Mouse (Mus musculus) spleen, adult 18-20 months (tissue): ENCODE results near the gene Specc1.

Experiments
- DNase-seq, 2 experiments: peaks; one replicate each; pipeline ENCODE4 v3.0.0; 2022; ENCODE audit warnings: mixed read lengths in 2 of 2

The Specc1 gene

DNA sequence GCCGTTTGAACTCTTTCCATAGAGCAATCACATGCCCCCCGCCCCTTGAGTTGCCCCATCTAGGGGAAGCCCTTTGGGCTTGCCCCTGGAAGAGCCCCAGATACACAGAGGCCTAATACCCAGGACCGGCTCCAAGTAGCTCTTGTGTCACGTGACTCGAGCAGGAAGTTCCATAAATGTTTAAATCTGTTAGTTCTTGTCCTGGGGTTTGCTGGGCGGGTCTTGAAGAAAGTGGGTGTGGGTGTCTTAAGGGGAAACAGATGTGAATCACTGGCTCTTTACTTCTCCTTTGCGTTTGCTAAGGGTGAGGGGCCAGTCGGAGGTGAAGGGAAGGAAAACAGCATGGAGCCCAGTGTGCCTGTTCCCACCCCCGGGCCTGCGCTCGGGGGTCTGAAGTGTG lies 294.5 kb downstream of the Specc1 start:
- no peak for DNase-seq

DNA sequence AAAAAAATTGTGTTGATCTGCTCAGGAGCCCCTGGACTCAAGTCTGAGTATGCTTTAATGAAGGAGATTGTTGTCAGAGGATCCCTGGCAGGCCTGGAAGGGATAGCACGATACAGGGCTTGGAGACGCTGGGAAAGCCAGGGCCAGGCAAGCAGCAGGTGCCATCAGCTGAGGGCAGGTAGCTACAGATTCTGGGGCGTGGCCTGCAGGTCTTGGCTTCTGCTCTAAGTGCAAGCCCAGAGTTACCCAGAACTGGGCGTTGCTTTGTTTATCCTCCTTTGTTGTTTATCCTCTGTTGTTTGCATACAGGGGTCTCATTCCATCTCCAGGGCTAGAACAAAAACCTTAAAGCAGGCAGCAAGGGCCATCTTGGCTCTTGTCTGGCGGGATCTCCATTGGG lies 296.8 kb downstream of the Specc1 start:
- DNase-seq = no peak

DNA sequence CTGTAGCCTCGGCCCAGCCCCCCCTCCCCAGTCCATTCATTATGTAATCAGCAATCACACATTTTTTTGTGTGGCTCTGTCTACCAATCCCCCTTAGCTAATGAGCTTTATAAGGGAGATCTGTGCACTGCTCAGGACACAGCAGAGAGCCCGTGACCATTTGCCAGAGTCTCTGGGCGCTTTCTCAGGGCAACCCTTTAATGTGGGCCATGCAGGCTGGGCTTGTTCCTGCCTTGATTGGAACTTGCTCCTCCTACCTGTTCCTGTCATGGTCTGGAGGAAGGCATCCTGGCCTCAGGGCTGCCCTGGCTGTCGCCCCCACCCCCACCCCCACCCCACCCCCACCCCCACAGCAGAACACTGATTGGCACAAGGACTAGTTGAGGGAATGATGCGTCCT lies 302.7 kb downstream of the Specc1 start:
- DNase-seq = no peak

DNA sequence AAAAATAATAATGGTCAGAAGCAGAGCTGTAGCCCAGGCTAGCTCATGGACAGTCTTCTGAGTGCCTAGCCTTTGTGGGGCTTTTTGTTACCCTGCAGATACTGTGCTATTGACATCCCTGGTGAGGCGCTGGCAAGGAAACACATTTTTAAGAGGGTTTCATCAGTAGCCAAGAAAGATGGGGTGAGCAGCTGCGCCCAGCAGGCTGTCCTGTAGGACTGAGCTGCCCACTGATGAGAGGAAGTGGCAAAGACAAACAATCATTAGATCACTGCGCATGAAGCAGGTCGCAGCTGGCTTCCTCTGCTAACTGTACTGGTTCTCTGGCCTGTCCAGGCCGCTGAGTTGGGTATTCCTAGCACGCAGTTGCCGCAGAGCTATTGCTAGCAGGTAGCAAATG lies 307.0 kb downstream of the Specc1 start:
- no peak for DNase-seq

DNA sequence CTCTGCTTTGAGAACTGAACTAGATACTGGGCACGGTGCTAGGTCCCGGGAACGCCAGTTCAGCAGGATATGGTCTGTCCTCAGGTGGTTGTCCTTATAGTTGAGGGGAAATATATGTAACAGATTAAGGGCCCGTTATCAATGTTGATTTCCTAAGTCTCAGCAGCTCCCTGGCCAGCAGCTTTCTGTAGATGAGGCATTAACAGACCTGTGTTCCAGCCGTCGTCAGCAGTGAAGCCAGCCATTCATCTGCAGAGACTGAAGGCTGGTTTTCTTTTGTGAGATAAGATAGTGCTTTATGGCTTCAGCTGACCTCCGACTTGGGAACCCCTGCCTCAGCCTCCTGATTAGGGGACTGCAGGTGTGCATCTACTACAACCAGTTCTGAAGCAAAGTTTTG lies 307.5 kb downstream of the Specc1 start:
- DNase-seq = no peak

DNA sequence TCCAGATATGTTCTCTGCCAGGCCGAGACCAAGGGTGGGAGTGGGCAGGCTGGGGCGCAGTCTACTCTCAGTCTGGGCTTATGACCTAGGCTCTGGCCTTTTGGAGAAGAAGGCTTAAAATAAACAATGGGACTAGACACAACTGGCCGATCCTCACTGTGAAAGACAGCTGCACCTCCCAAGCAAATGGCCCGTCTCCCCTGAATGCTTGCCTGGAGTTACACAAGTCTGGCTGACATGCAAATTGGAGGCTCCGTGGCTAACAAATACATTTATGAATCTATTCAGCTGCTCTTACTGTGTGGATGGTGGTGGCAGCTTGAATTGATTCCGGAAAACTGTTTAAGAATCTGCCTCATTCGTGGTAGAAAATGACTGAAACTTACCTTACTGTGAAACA lies 309.1 kb downstream of the Specc1 start:
- no peak for DNase-seq

DNA sequence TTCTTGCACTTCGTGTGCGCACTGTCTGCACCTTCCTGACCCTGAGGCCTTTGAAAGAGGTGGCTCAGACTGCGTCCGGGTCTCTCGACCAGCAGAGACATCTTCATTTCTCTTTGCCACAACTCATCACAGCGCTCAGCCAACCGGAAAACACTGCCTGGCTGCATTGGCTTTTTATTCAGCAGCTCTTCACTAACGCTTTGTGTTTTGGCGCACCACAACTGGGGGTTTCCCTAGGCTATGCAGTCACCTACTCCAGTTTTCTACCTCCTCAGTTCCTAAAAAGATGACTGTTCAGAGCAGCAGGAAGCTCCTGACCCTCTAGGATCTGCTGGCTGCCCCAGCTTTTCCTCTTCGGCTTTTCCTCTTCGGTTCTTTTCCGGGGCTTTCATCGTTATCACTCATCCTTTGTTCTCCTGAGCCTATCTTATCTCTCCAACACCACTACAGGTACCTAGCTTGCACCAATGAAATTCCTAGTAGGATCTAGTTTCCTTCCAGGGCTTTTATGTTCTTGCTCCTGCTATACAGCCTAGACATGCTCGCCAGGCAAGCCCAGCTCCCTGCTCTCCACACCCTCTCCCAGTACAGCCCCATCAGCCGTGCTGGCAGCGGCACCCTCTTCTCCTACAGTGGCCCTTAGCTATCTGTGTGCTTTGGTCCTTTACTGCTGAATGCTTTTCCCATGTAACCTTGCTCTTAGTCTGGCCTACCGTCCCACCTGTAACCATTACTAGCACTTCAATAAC lies 310.1 kb downstream of the Specc1 start:
- DNase-seq = no peak

DNA sequence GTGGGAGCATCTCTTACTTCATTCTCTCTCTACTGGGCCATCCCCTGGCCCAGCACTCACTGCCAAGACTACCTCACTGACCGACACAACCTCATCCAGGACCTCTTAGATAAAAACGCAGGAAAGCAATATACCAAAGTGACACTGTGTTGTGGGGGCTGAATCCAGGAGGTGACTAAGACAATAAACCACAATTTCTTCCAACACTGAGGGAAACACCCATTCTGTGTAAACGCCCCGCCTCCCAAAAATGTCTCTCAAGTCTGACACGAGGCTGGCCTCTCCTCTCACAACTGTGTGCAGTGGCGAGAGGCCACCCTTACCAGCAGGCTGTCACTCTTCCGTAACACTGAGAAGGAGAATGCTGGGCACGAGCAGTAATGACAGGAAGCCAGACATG lies 311.8 kb downstream of the Specc1 start:
- no peak for DNase-seq

DNA sequence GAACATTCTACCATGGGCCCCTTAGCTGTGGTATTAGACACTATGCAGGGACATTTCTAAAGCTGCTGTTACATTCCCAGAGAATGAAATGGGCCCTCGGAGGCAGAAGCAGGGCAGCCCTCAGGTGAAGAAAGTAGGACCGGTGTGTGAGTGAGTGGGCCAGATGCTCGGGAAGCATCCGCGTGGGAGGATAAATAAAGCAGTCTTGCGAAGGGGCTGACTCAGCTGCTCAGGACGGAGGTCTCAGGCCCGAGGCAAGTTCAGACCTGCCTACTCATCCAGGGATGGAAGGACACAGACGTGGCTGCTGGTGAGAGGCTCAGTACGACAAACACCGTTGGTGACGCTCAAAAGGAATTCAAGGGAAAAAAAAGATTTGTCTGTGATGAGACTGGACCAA lies 312.5 kb downstream of the Specc1 start:
- DNase-seq = no peak

DNA sequence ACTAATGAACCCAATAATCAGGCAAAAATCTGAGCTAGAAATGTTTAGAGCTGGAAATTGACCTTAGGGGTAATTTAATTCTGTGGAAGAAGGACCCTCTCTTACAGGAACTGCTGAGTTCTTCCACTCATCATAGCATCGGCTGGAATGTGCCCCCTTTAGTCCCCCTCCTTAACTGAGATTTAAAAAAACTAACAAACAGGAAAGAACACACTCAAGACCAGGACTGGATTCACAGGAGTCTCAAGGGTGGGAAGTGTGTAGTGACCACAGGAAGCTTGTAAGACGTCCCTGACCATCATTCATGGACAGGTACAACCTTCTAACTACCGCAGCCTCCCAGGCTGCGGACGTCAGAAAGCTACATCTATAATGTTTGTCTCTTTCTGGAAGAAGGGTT lies 314.3 kb downstream of the Specc1 start:
- DNase-seq = no peak
